Mouse (Mus musculus) gastrocnemius, adult 2 months (tissue): ENCODE measurements around the gene Utp11. TPM values are rescaled to one million over a fixed set of nuclear protein-coding genes. Genes with fewer than 3 reads are reported as not detected.
"Not testable (repeated sequence)": the region's sequence is repeated elsewhere in the genome, so short reads cannot be mapped to it uniquely, and the experiment has no call there.

Experiments
- DNase-seq: peaks from one replicate; pipeline ENCODE4 v3.0.0; 2022
- H3K27ac ChIP-seq: fragments of 200-600 bp; 2 replicates; pipeline ENCODE4 v1.8.1; 2022; ENCODE audit warnings: mild to moderate bottlenecking
- H3K4me3 ChIP-seq: fragments of 200-600 bp; 2 replicates; pipeline ENCODE4 v1.8.1; 2022; ENCODE audit warnings: mild to moderate bottlenecking, moderate library complexity
- CTCF ChIP-seq: fragments of 200-600 bp; IDR thresholded peaks from 2 replicates; pipeline ENCODE4 v1.8.1; 2022; ENCODE audit warnings: antibody characterized with exemption, mild to moderate bottlenecking, moderate library complexity
- intact Hi-C: fragments of 180-260 bp; cut with DNase I; formaldehyde crosslinking; loops from one replicate; pipeline ENCODE4 v1.15.1; 2025
- total RNA-seq, 2 experiments: library from RNA; stranded (reverse); gene quantifications; 2 replicates each; pipeline ENCODE4 v1.2.3; 2021

Utp11 gene
- total RNA-seq, 2 experiments from 2014 or later, result 17.5 to 21.5 TPM

- intact Hi-C loops, result no loop called here
- TF ChIP-seq CTCF, result no peak
- no peak overlapping the region for H3K4me3 ChIP-seq
- no peak for DNase-seq
- no peak overlapping the region for H3K27ac ChIP-seq
Measured at GRCm38 (mm10) chr4:124712618-124713017, 19.2 kb upstream of the Utp11 start.

GRCm38 (mm10) chr4:124710776-124711291, 17.4 kb upstream of the Utp11 start:
- H3K27ac ChIP-seq, result peak overlapping the region; percentile 90
- TF ChIP-seq CTCF, result peak; percentile 79
- H3K4me3 ChIP-seq, result peak overlapping the region; percentile 57; the same call in 1 of the 2 replicates
- intact Hi-C loops, result loop anchor here (2.0 kb wide), 1 partner anchor 28 kb away; no protein-coding TSS in a partner anchor
- DNase-seq, result peak; percentile 34

- intact Hi-C loops, result loop anchor here (2.0 kb wide), 1 partner anchor 27 kb away; no protein-coding TSS in a partner anchor
- peak overlapping the region; percentile 57 for H3K4me3 ChIP-seq
- no peak for TF ChIP-seq CTCF
- H3K27ac ChIP-seq, result peak overlapping the region; percentile 90
- peak; percentile 67 for DNase-seq
Measured at GRCm38 (mm10) chr4:124709961-124710446, 16.6 kb upstream of the Utp11 start.

DNA sequence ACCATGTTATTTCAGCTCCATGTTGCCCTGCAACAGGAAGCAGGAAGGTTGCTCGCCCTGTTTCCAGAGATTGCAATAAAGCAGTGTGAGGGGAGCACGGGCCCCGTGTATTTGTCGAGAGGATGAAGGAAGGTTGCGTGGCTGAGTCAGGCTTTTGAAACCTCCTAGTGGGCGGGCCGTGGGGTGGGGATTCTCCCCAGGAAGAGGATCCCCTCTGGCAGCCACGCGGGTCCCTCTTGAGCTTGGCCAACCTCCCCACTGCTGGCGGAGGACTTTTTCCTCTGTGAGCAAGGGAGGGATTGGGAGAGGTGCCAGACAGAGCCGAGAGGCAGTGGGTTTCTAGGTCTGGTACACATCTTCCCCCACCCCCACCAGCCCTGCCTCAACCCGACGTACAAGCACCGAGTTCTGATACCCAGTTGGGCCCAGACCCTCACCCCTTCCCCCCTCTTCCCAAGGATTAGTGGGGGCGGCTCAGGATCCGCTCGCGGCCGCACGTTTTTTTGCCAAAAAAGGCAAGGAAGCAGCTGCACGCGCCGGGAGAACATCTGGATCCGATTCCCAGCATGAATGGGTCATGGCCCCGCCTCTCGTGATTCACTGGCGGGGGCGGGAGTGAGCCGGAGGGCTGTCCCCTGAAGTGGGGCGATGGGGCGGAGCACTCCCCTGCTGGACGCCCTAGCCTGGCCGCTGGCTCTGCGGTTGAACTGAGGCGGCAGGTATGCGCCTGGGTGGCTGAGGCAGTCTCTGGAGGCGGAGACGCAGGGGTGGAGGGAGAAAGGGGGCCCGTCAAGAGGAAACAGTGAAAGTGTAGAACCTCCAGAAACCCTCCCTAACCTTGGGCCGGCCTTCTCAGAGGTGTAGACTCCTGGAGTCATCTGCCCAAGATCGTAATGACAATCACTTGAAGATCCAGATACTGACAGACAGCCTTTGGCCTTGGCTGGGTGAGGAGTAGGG, 15.4 kb upstream of the Utp11 start:
- Histone ChIP-seq H3K4me3 (peak overlapping the region; percentile 58), H3K27ac (peak overlapping the region; percentile 90)
- intact Hi-C loops, result no loop called here
- peak; percentile 94 for DNase-seq
- peak; percentile 18; the same call in 1 of the 2 replicates for TF ChIP-seq CTCF

GRCm38 (mm10) chr4:124708200-124708517, 14.8 kb upstream of the Utp11 start:
- peak overlapping the region; percentile 58 for H3K4me3 ChIP-seq
- H3K27ac ChIP-seq, result peak overlapping the region; percentile 90
- intact Hi-C loops, DNase-seq: not testable (repeated sequence)

GRCm38 (mm10) chr4:124707381-124708199, 14.2 kb upstream of the Utp11 start:
- peak; percentile 48 for DNase-seq
- H3K4me3 ChIP-seq, intact Hi-C loops: not testable (repeated sequence)
- H3K27ac ChIP-seq, result peak overlapping the region; percentile 21; the same call in 1 of the 2 replicates

DNA sequence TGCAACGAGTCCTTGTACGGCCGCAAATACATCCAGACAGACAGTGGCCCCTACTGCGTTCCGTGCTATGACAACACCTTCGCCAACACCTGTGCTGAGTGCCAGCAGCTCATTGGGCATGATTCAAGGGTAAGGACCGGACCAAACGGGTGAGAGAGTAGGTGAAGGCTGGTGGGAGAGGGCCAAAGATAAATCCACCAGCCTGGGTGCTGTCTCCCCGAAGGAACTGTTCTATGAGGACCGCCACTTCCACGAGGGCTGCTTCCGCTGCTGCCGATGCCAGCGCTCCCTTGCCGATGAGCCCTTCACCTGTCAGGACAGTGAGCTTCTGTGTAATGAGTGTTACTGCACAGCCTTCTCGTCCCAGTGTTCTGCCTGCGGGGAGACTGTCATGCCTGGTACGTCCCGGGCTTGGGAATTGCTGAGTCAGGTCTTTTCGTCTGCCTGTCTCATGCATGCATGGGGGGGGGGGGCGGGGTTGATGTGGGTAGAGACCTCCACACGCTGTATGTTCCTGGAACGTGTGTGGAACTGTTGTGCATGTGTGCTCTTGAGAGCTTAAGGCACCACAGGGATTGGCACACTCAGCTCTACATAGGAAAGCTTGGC, 12.4 kb upstream of the Utp11 start:
- intact Hi-C loops, result no loop called here
- H3K4me3 ChIP-seq, result peak overlapping the region; percentile 93
- no peak for TF ChIP-seq CTCF
- peak overlapping the region; percentile 99 for H3K27ac ChIP-seq
- peak; percentile 34 for DNase-seq

DNA sequence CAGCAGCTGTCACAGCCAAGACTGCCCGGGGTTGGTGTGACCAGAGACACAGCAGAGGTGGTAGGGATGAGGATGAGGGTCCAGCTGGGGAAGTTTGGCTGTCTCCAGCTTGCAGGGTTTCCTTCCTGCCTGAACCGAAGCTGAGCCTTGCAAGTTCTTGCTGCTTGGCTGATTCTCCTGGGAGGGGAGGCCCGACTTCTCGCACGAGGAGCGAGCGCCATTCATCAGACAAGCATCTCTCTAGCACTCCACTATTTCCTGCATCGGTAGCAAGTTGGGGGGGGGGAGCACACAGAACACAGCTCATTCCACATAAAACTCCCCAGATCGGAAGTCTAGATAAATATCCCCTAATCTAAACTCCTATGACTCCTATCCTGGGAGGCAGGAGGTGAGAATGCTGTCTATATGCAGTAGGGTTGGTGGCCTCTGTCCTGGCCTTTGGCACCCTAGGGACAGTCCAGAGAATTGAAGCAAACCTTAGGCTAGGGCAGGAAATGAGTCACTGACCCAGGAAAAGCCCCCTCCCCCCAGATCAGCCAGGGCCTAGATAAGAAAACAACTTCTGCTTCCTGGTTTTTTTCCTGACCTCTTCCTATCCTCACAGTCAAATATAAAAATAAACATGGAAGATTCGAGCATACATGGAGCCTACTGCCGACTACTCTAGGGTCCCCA, 11.5 kb upstream of the Utp11 start:
- DNase-seq, result peak; percentile 59
- Histone ChIP-seq H3K27ac (peak overlapping the region; percentile 99), H3K4me3 (peak overlapping the region; percentile 93)
- intact Hi-C loops, result no loop called here
- no peak for TF ChIP-seq CTCF

GRCm38 (mm10) chr4:124703881-124704796, 10.7 kb upstream of the Utp11 start:
- DNase-seq, result no peak
- no peak for TF ChIP-seq CTCF
- H3K4me3 ChIP-seq, result peak overlapping the region; percentile 93
- peak overlapping the region; percentile 99 for H3K27ac ChIP-seq
- intact Hi-C loops, result no loop called here

- peak overlapping the region; percentile 99 for H3K27ac ChIP-seq
Measured at GRCm38 (mm10) chr4:124703406-124703805, 10.0 kb upstream of the Utp11 start.

DNA sequence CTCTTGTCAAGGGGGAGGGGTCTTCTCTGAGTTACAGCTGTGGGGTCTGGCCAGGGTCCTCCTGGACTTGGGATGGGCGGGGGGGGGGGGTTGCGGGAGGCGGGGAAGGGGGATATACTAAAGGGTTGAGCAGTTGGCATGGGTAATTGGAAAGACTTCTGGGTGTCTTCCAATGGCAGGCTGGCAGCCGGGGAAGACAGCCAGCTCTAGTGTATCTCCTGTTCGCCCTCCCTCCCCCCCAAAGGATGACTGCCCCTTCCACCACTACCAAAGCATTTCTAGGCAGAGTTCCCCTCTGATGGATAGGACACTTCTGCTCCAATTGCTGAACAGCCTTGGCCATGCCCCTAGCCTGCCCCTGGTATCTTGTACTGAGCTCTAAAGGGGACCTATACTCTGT, 8.5 kb upstream of the Utp11 start:
- H3K27ac ChIP-seq, result peak overlapping the region; percentile 99
- peak overlapping the region; percentile 93 for H3K4me3 ChIP-seq
- DNase-seq, result peak; percentile 79
- no peak for TF ChIP-seq CTCF
- intact Hi-C loops, result loop anchor here (2.0 kb wide), 1 partner anchor 17 kb away; no protein-coding TSS in a partner anchor

More at GRCm38 (mm10) chr4:124703406-124703805, 10.0 kb upstream of the Utp11 start:
- no peak for TF ChIP-seq CTCF
- DNase-seq, result peak; percentile 83
- intact Hi-C loops, result no loop called here
- peak overlapping the region; percentile 93 for H3K4me3 ChIP-seq
